Comparison of ENCODE assay signal across 8 mouse cellular contexts in the genomic region with DNA sequence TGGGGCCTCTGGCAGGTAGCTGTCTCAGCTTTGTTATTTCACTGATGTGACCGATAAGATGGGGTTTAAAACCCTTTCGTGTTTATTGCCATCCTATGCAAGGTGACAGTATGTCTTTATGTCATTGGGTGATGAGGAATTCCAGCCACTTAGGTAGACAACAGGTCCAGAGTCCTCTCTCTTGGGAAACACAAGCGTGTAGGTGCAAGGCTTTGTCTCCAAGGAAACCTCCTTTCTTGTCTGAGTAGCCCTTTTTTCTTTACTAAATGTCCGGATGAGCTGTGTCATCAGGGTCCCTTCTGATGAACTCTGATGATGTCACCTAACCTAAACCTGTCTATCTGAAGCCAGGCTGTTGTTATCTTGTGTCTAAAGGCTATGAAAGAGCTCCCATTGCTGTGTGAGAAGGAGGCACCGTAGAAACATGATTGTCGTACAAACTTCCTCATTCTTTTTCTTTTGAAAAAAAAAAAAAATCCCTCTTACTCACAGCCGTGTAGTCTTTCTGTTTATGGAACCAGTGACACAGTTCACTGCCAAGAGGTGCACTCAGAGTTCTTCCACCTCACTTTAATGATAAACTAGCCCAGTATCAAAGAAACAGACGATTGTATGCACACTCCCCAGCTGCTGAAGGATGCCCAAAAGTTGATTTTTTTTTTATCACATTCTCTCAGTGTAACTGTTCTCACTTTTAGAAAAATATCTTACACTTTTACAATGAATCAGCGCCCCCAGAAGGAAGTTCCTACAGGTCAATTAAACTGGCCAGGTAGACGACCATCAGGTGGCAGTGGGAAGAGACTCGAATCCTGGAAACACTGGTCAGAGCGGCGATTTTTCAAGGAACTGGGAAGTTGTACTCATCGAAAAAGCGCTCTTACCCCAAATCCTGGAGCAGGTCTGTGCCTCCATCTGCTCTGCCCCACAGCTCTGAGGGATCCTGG. TPM values are rescaled to one million over a fixed set of nuclear protein-coding genes. Genes with fewer than 3 reads are reported as not detected.
DNase-seq lines count a peak whose midpoint lies in the region; ATAC-seq lines count a peak whose summit lies in the region.

No protein-coding gene starts in this region.

- H3K4me2 ChIP-seq in lung, embryonic 15.5 days: peak overlapping the region; percentile 81
- H3K4me2 ChIP-seq in hindbrain, embryonic 13.5 days: peak overlapping the region; percentile 46
- H3K4me2 ChIP-seq in midbrain, embryonic 11.5 days: peak overlapping the region; percentile 28

- H3K36me3 ChIP-seq in lung, embryonic 15.5 days: no peaks in the 10 kb centered on the region
- H3K36me3 ChIP-seq in hindbrain, embryonic 13.5 days: no peaks in the 10 kb centered on the region
- H3K36me3 ChIP-seq in midbrain, embryonic 11.5 days (ENCODE audit: control insufficient read depth, insufficient read depth, low read length): no peaks in the 10 kb centered on the region

- peaks cover 10% of the 10 kb centered on the region for H3K4me1 ChIP-seq in lung, embryonic 15.5 days
- H3K4me1 ChIP-seq in hindbrain, embryonic 13.5 days (replicated peaks): peaks cover 20% of the 10 kb centered on the region
- peaks cover 9% of the 10 kb centered on the region for H3K4me1 ChIP-seq in midbrain, embryonic 11.5 days (ENCODE audit: control insufficient read depth, insufficient read depth, low read length)

- H3K4me3 ChIP-seq in lung, embryonic 15.5 days: peak overlapping the region; percentile 52
- H3K4me3 ChIP-seq in hindbrain, embryonic 13.5 days: peak overlapping the region; percentile 21; the same call in 1 of the 2 replicates
- H3K4me3 ChIP-seq in midbrain, embryonic 11.5 days (ENCODE audit: low read depth, low read length): no peak overlapping the region

- WGBS in lung, embryonic 15.5 days: 11% methylated on average over 15 of the region's 15 CpGs
- 44% methylated on average over 15 of the region's 15 CpGs for WGBS in hindbrain, embryonic 13.5 days
- WGBS in midbrain, embryonic 11.5 days: 40% methylated on average over 15 of the region's 15 CpGs

- peak overlapping the region; percentile 84 for H3K27ac ChIP-seq in lung, embryonic 15.5 days
- no peak overlapping the region for H3K27ac ChIP-seq in hindbrain, embryonic 13.5 days
- H3K27ac ChIP-seq in midbrain, embryonic 11.5 days (ENCODE audit: low read depth, low read length): no peak overlapping the region

- H3K9me3 ChIP-seq in lung, embryonic 15.5 days: no peaks in the 10 kb centered on the region
- no peaks in the 10 kb centered on the region for H3K9me3 ChIP-seq in hindbrain, embryonic 13.5 days
- no peaks in the 10 kb centered on the region for H3K9me3 ChIP-seq in midbrain, embryonic 11.5 days (ENCODE audit: control insufficient read depth, low read length)

- no peak for DNase-seq in lung, adult 18-20 months
- peak; percentile 70 for DNase-seq in c-Kit-positive CD71-positive TER-119-positive erythroid progenitor cells, embryonic 14.5 days (ENCODE audit: low spot score)
- peak; percentile 72 for DNase-seq in midbrain, embryonic 11.5 days (ENCODE audit: low spot score, missing footprints)
- DNase-seq in frontal cortex, postnatal 36 days (ENCODE audit: low spot score in 2 of 2): no peak
- no peak for DNase-seq in right cerebral cortex, postnatal 14 days
- no peak for DNase-seq in frontal cortex, postnatal 25 days (ENCODE audit: low spot score in 2 of 2)

- H3K9ac ChIP-seq in lung, embryonic 15.5 days: peak overlapping the region; percentile 60
- peak overlapping the region; percentile 49; the same call in 1 of the 2 replicates for H3K9ac ChIP-seq in hindbrain, embryonic 13.5 days
- H3K9ac ChIP-seq in midbrain, embryonic 11.5 days (ENCODE audit: low read length): no peak overlapping the region

- ATAC-seq in lung, embryonic 15.5 days (ENCODE audit: borderline replicate concordance, extremely low read depth, low FRiP score, low TSS enrichment): peak; percentile 19; the same call in 1 of the 2 replicates
- no peak for ATAC-seq in hindbrain, embryonic 13.5 days (ENCODE audit: low FRiP score)
- no peak for ATAC-seq in midbrain, embryonic 11.5 days (ENCODE audit: low FRiP score)

- no peaks in the 10 kb centered on the region for H3K27me3 ChIP-seq in lung, embryonic 15.5 days
- no peaks in the 10 kb centered on the region for H3K27me3 ChIP-seq in hindbrain, embryonic 13.5 days
- H3K27me3 ChIP-seq in midbrain, embryonic 11.5 days (ENCODE audit: control insufficient read depth, insufficient read depth, low read length): no peaks in the 10 kb centered on the region

RNA-seq across cellular contexts. Expression of a gene that starts 0.6 kb away (rescaled TPM):
- polyA plus RNA-seq in lung, embryonic 15.5 days (2015; fragmentation: Nextera tagmentation; extraction: Ambion mirVana): 6.3 and 7.3 TPM in 2 replicates
- 1.8 and 1.9 TPM in 2 replicates for polyA plus RNA-seq in hindbrain, embryonic 13.5 days (2015; fragmentation: Nextera tagmentation; extraction: Ambion mirVana)
- polyA plus RNA-seq in midbrain, embryonic 11.5 days (2014; fragmentation: Nextera tagmentation; extraction: Ambion mirVana): 3.2 and 3.4 TPM in 2 replicates

Comparison
In these comparisons a context has a peak if more than half of its experiments do, and no peak if none do; other contexts are left out.
1. H3K4me2 ChIP-seq: peak in every context shown above with its lines; median percentile 81 in lung, embryonic 15.5 days; 46 in hindbrain, embryonic 13.5 days; 28 in midbrain, embryonic 11.5 days.
2. DNase-seq: peak in c-Kit-positive CD71-positive TER-119-positive erythroid progenitor cells, embryonic 14.5 days (single experiment) and midbrain, embryonic 11.5 days (single experiment); none in lung, adult 18-20 months (0 of 2), frontal cortex, postnatal 36 days (0 of 2), right cerebral cortex, postnatal 14 days (single experiment) and frontal cortex, postnatal 25 days (0 of 2).